Mouse (Mus musculus) thymus, adult 2 months (tissue): ENCODE measurements around the gene Slc28a1.

Source experiments
- CTCF ChIP-seq: fragments of 200-500 bp; IDR thresholded peaks from 2 replicates; pipeline ENCODE4 v1.5.1; 2012; ENCODE audit warnings: mild to moderate bottlenecking, control low read depth, low read length, moderate library complexity, borderline replicate concordance; ENCODE audit not compliant: control insufficient read depth, poor library complexity, insufficient read depth; ENCODE audit errors: extremely low read depth
- POLR2A ChIP-seq: fragments of 200-500 bp; IDR thresholded peaks from 2 replicates; pipeline ENCODE4 v1.6.1; 2012; ENCODE audit warnings: mild to moderate bottlenecking, low read length, control low read depth, moderate library complexity; ENCODE audit not compliant: control insufficient read depth, poor library complexity, insufficient read depth; ENCODE audit errors: extremely low read depth

- no peak for TF ChIP-seq CTCF
- no peak for TF ChIP-seq POLR2A
These were observed 36.6 kb downstream of the Slc28a1 start for GRCm38 (mm10) chr7:81151216-81151615.
